Mouse (Mus musculus): ENCODE results near the gene Specc1.
A peak's percentile ranks its signal among the peaks of the same experiment; 100 is the strongest.
"Not testable (repeated sequence)": the region's sequence is repeated elsewhere in the genome, so short reads cannot be mapped to it uniquely, and the experiment has no call there.

Gene Specc1

GRCm38 (mm10) chr11:61956572-61957295, at the start of gene Specc1:
Gene Specc1, plus strand, starts transcription at chr11:61956763.
- peak; percentile 71 to 95 for DNase-seq (ENCODE audit: low spot score in 2 of 2)

DNA sequence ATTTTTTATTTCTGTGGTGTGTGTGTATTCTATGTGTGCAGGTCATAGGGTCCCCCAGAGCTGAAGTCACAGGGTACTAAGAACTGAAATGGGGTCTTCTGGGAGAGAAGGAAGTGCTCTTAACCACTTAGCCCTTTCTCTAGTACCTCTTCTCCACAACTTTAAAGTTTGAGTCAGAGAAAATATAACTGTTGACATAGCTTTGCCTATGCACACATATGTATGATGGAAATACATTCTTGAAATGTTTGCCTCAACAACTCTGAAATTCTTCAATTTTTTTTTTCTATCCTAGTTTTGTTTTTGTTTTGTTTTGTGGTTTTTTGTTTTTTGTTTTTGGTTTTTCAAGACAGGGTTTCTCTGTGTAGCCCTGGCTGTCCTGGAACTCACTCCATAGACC, 48.2 kb upstream of the Specc1 start:
- no peak for DNase-seq (ENCODE audit: low spot score in 2 of 2)

DNA sequence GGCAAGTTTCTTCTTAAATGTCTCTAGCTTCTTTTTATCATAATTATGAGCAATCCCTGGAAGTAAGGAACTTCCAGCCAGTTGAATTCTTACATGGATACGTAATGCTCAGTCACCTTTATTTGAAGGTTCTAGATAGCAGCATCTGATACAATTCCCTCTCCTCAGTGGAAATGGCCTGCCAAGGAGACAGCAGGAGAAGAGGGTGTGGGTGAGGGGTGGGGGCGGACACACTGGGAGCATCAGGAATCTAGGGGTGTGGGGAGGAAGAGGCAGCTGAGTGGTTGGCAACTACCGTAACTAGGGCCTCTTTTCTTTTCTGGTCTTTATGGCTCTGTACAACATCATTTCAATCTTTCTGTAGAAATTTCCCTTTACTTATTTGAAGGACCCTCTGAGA, 36.9 kb upstream of the Specc1 start:
- DNase-seq (ENCODE audit: low spot score in 2 of 2) = no peak

DNA sequence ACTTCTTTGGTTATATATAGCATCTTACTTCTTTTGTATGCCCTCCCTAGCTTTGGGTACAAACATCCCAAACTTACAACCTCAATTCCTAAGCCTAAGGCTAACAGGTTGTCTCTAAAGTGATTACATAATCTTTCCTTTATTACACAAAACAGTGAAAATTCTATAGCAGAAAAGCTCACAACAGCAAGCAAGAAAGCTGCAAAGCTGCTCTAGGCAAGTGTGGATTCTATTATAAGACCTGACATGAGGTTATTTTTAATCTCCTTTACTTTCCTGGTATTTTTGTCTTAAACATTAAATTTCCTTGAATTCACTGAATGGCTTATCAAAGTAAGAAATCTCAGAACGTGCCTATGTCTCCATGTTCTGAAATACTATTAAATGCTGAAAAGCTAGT, 33.3 kb upstream of the Specc1 start:
- DNase-seq (ENCODE audit: low spot score in 2 of 2) = no peak

GRCm38 (mm10) chr11:61929323-61930097, 27.1 kb upstream of the Specc1 start:
- no peak for DNase-seq (ENCODE audit: low spot score in 2 of 2)

GRCm38 (mm10) chr11:61930098-61930517, 26.5 kb upstream of the Specc1 start, which contains the start of gene Akap10:
Gene Akap10, minus strand, starts transcription at chr11:61930252.
- DNase-seq (ENCODE audit: low spot score in 2 of 2) = peak; percentile 84 to 95

GRCm38 (mm10) chr11:61930640-61931586, 25.6 kb upstream of the Specc1 start:
- no peak for DNase-seq (ENCODE audit: low spot score in 2 of 2)

DNA sequence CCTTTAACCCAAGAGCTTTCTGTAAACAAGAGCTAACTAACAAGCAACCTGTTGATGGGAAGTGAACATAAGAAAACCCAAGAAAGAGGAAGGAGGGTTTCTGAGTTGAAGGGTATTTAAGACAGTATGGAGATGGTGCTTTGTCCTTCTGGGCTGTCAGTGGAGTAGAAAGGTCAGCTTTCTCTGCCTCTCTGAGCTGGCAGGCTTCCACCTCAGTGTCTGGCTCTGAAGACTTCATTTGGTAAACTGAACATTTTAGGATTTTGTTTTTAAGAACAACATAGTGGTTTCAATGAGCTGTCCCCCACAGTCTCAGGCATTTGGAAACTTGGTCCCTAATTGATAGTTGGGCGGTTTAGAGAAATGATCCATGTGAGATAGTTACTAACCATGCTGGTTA, 18.8 kb upstream of the Specc1 start:
- DNase-seq (ENCODE audit: low spot score in 2 of 2) = no peak

- DNase-seq (ENCODE audit: low spot score in 2 of 2) = no peak
These were observed 13.7 kb upstream of the Specc1 start for GRCm38 (mm10) chr11:61942903-61943302.

GRCm38 (mm10) chr11:61944417-61944816, 12.1 kb upstream of the Specc1 start:
- DNase-seq (ENCODE audit: low spot score in 2 of 2) = no peak

- no peak for DNase-seq (ENCODE audit: low spot score in 2 of 2)
These were observed 10.0 kb upstream of the Specc1 start for GRCm38 (mm10) chr11:61946608-61947007.

- DNase-seq (ENCODE audit: low spot score in 2 of 2) = peak in 1 of 2 experiments; percentile 65
These were observed 7.2 kb upstream of the Specc1 start for GRCm38 (mm10) chr11:61949315-61949714.

- DNase-seq (ENCODE audit: low spot score in 2 of 2) = peak in 1 of 2 experiments; percentile 89
These were observed 5.9 kb upstream of the Specc1 start for GRCm38 (mm10) chr11:61950632-61951031.

GRCm38 (mm10) chr11:61955136-61955535, 1.4 kb upstream of the Specc1 start:
- no peak for DNase-seq (ENCODE audit: low spot score in 2 of 2)

DNA sequence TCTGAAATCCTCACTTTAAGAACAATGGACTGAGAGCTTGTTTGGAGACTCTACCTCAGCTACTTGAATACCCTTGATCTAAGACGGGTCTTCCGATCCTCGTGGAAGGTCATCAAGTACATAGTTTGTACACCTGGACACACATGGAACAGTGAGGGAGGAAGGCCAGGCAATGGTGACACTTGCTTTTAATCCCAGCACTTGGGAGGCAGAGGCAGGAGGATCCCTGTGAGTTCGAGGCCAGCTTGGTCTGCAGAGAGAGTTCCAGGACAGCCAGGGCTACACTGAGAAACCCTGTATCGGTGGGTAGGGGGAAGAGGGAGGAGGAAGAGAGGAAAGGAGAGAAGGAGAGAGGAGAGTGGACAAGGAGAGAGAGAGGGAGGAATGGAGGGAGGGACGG, 612 bp upstream of the Specc1 start:
- DNase-seq (ENCODE audit: low spot score in 2 of 2) = no peak

- peak in 1 of 2 experiments; percentile 39 for DNase-seq (ENCODE audit: low spot score in 2 of 2)
These were observed 792 bp downstream of the Specc1 start for GRCm38 (mm10) chr11:61957296-61957813.

GRCm38 (mm10) chr11:61958706-61959105, 2.1 kb downstream of the Specc1 start:
- not testable (repeated sequence) for DNase-seq (ENCODE audit: low spot score in 2 of 2)

- no peak for DNase-seq (ENCODE audit: low spot score in 2 of 2)
These were observed 3.5 kb downstream of the Specc1 start for GRCm38 (mm10) chr11:61960096-61960495.

DNA sequence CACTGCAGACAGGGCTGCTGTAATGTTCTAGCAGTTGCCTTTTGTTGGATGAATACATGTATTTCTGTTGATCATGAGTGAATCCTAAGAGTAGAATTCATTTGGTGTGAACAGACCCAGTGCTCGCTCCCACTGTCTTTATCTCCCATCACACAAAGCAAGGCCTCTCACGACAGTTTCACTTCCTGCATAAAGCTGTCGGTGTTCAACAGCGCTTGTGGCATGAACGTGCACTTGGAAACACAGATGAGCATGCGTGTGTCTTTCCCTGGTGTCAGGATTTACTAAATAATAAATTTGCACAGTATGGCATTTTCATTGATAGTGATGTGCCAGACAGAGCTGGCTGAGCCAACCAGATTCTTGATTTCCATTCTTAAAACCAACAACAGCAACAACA, 6.1 kb downstream of the Specc1 start:
- no peak for DNase-seq (ENCODE audit: low spot score in 2 of 2)

GRCm38 (mm10) chr11:61963193-61963592, 6.6 kb downstream of the Specc1 start:
- DNase-seq (ENCODE audit: low spot score in 2 of 2) = no peak

DNA sequence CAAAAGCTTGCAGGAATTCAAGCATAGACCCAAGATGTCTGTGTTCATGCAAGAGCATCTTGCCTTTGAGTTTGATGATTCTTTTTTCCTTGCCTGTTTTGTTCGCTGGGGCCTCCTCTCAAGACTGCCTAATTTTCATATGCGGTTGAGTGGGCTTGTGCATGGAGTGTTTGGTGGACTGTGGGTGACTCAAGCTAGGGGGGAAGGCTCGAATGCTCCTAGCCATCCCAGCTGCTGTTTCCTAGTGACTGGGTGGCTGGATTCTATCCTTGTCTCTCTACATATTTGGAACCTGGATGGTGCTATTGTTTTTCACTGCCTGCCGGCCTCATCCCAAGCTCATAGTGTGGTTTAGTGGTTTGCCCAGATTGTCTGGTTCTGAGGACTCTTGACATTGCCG, 8.0 kb downstream of the Specc1 start:
- peak in 1 of 2 experiments; percentile 33 for DNase-seq (ENCODE audit: low spot score in 2 of 2)

- DNase-seq (ENCODE audit: low spot score in 2 of 2) = no peak
These were observed 10.5 kb downstream of the Specc1 start for GRCm38 (mm10) chr11:61967034-61967433.

Measured in left cerebral cortex, adult 9 months (tissue).